In genomic region chr16:95766181-95766580, GRCm38 (mm10) we compare ENCODE assay signal across 32 mouse cellular contexts.
A peak's percentile ranks its signal among the peaks of the same experiment; 100 is the strongest.
DNase-seq lines count a peak whose midpoint lies in the region; ATAC-seq and TF ChIP-seq lines count a peak whose summit lies in the region.
"Had no signal": no experiment of that assay in that cellular context is flagged by ENCODE, and none has a peak within 500 bp of the region (broad histone marks: within the 10 kb centered on the region; RNA-seq: fewer than 3 reads in every experiment).

No protein-coding gene starts in this region.

- no peaks in the 10 kb centered on the region for H3K27me3 ChIP-seq in hindbrain, postnatal 0 days (ENCODE audit: insufficient read depth, low read length)
- H3K27me3 ChIP-seq in hindbrain, embryonic 11.5 days (ENCODE audit: control insufficient read depth, insufficient read depth, low read length): no peaks in the 10 kb centered on the region
- H3K27me3 ChIP-seq: CH12.LX; embryonic facial prominence, embryonic 12.5 days; embryonic facial prominence, embryonic 15.5 days; heart, embryonic 12.5 days; heart, embryonic 15.5 days; hindbrain, embryonic 12.5 days; hindbrain, embryonic 15.5 days had no signal

- WGBS in hindbrain, postnatal 0 days: 41% methylated on average over 3 of the region's 3 CpGs
- 76% methylated on average over 3 of the region's 3 CpGs for WGBS in hindbrain, embryonic 11.5 days

- TF ChIP-seq CTCF in hindbrain, postnatal 0 days (IDR thresholded peaks at IDR 0.05; ENCODE audit: low read depth): no peak

- H3K36me3 ChIP-seq in hindbrain, postnatal 0 days (ENCODE audit: insufficient read depth, low read length): no peaks in the 10 kb centered on the region
- H3K36me3 ChIP-seq in hindbrain, embryonic 11.5 days (ENCODE audit: control insufficient read depth, insufficient read depth, low read length): no peaks in the 10 kb centered on the region
- no peaks in the 10 kb centered on the region for H3K36me3 ChIP-seq in ES-E14 (ENCODE audit: control insufficient read depth, insufficient read depth, low read length, poor library complexity, severe bottlenecking)
- H3K36me3 ChIP-seq: embryonic facial prominence, embryonic 12.5 days; embryonic facial prominence, embryonic 15.5 days; G1E; heart, embryonic 12.5 days; heart, embryonic 15.5 days; hindbrain, embryonic 12.5 days; hindbrain, embryonic 15.5 days had no signal

- no peak overlapping the region for H3K4me2 ChIP-seq in hindbrain, postnatal 0 days (ENCODE audit: low read depth, low read length)
- no peak overlapping the region for H3K4me2 ChIP-seq in hindbrain, embryonic 11.5 days (replicated peaks; ENCODE audit: low read depth, low read length)
- H3K4me2 ChIP-seq: embryonic facial prominence, embryonic 12.5 days; embryonic facial prominence, embryonic 15.5 days; heart, embryonic 12.5 days; heart, embryonic 15.5 days; hindbrain, embryonic 12.5 days; hindbrain, embryonic 15.5 days had no signal

- no peak overlapping the region for H3K27ac ChIP-seq in hindbrain, postnatal 0 days
- no peak overlapping the region for H3K27ac ChIP-seq in hindbrain, embryonic 11.5 days (ENCODE audit: low read depth, low read length)
- peak overlapping the region; percentile 84 for H3K27ac ChIP-seq in ES-E14 (ENCODE audit: insufficient read depth, low read depth, low read length, poor library complexity, severe bottlenecking)
- H3K27ac ChIP-seq: embryonic facial prominence, embryonic 12.5 days; embryonic facial prominence, embryonic 15.5 days; gastrocnemius, adult 2 months; heart, embryonic 15.5 days; hindbrain, embryonic 12.5 days; hindbrain, embryonic 15.5 days had no signal

- peak; percentile 46; the same call in 1 of the 2 replicates for ATAC-seq in hindbrain, postnatal 0 days
- no peak for ATAC-seq in hindbrain, embryonic 11.5 days (ENCODE audit: low FRiP score)
- ATAC-seq: activated CD4-positive, CD25-positive, alpha-beta regulatory T cell, adult 4 months; forebrain, embryonic 14.5 days; forebrain, postnatal 0 days; inflammation-experienced regulatory T-cells, adult 6 months; intestine, embryonic 16.5 days had no signal

- DNase-seq in cerebellum, postnatal 10 days: peak; percentile 63 to 67
- no peak for DNase-seq in cerebellum, adult 9-11 months
- peak; percentile 53 for DNase-seq in hindbrain, postnatal 0 days (ENCODE audit: low spot score)
- no peak for DNase-seq in hindbrain, embryonic 11.5 days (ENCODE audit: low spot score)
- peak; percentile 67 for DNase-seq in 3T3-L1 (ENCODE audit: low read depth, low spot score)
- DNase-seq in ES-E14 (ENCODE audit: low read depth, low spot score): no peak
- no peak for DNase-seq in urinary bladder, postnatal 10 days (ENCODE audit: low spot score)
- no peak for DNase-seq in adrenal gland, postnatal 36 days
- DNase-seq: adrenal gland, adult 8-10 months; adrenal gland, postnatal 25 days; B cell, adult 2 months; cerebellum, adult 18-20 months; cerebellum, adult 9-10 months; forebrain, postnatal 0 days; gastrocnemius, adult 2 months; gastrocnemius, postnatal 14 days; heart, adult 11 months; heart, postnatal 10 days; heart, postnatal 36 days; kidney, adult 18-20 months had no signal

- H3K4me3 ChIP-seq in hindbrain, postnatal 0 days (ENCODE audit: low read length): no peak overlapping the region
- no peak overlapping the region for H3K4me3 ChIP-seq in hindbrain, embryonic 11.5 days (ENCODE audit: low read depth, low read length)
- H3K4me3 ChIP-seq in ES-E14 (ENCODE audit: insufficient read depth in 1 of 2, low read depth in 1 of 2, low read length in 2 of 2, poor library complexity in 1 of 2, severe bottlenecking in 1 of 2): no peak overlapping the region
- H3K4me3 ChIP-seq: embryonic facial prominence, embryonic 12.5 days; embryonic facial prominence, embryonic 15.5 days; gastrocnemius, adult 2 months; heart, embryonic 12.5 days; heart, embryonic 15.5 days; hindbrain, embryonic 12.5 days; hindbrain, embryonic 15.5 days had no signal

- no peak overlapping the region for H3K9ac ChIP-seq in hindbrain, postnatal 0 days (replicated peaks; ENCODE audit: low read length)
- no peak overlapping the region for H3K9ac ChIP-seq in hindbrain, embryonic 11.5 days (ENCODE audit: low read depth, low read length)
- no peak overlapping the region for H3K9ac ChIP-seq in ES-E14 (ENCODE audit: insufficient read depth, low read depth, low read length, poor library complexity, severe bottlenecking)
- H3K9ac ChIP-seq: embryonic facial prominence, embryonic 12.5 days; embryonic facial prominence, embryonic 15.5 days; forebrain, postnatal 0 days; heart, embryonic 12.5 days; heart, embryonic 15.5 days; hindbrain, embryonic 12.5 days; hindbrain, embryonic 15.5 days had no signal

- no peaks in the 10 kb centered on the region for H3K9me3 ChIP-seq in hindbrain, postnatal 0 days (ENCODE audit: low read length)
- H3K9me3 ChIP-seq in hindbrain, embryonic 11.5 days (ENCODE audit: control insufficient read depth, low read length): no peaks in the 10 kb centered on the region
- H3K9me3 ChIP-seq in ES-E14 (ENCODE audit: control insufficient read depth, insufficient read depth, low read depth, low read length): no peaks in the 10 kb centered on the region
- H3K9me3 ChIP-seq: embryonic facial prominence, embryonic 12.5 days; embryonic facial prominence, embryonic 15.5 days; G1E; heart, embryonic 12.5 days; heart, embryonic 15.5 days; hindbrain, embryonic 12.5 days; hindbrain, embryonic 15.5 days had no signal

- H3K4me1 ChIP-seq in hindbrain, postnatal 0 days (ENCODE audit: insufficient read depth, low read length): 0 out of 2 replicates have a peak, but pooled peaks cover 11% of the 10 kb centered on the region
- H3K4me1 ChIP-seq in hindbrain, embryonic 11.5 days (replicated peaks; ENCODE audit: control insufficient read depth, insufficient read depth, low read length): no peaks in the 10 kb centered on the region
- H3K4me1 ChIP-seq in ES-E14 (ENCODE audit: control insufficient read depth in 2 of 2, insufficient read depth in 2 of 2, low read length in 2 of 2, poor library complexity in 1 of 2): peaks cover 12 to 42% of the 10 kb centered on the region in 2 experiments
- H3K4me1 ChIP-seq: hindbrain, embryonic 12.5 days had no signal

- in situ Hi-C loops in ES-E14 (cut with MboI; ENCODE audit: low sequenced_read_pairs in 2 of 2, unreplicated experiment in 2 of 2): no loop called here

TF ChIP-seq in ES-E14, 5 proteins besides CTCF, POLR2A, EP300 and RAD21:
- no peak for TF ChIP-seq HCFC1 (IDR thresholded peaks at IDR 0.05; ENCODE audit: borderline replicate concordance, insufficient read depth, low read length)
- no peak for TF ChIP-seq ZC3H11A (IDR thresholded peaks at IDR 0.05; ENCODE audit: borderline replicate concordance, low read depth, low read length)
- no peak for TF ChIP-seq MAFK (IDR thresholded peaks at IDR 0.05; ENCODE audit: insufficient read depth, low read depth, low read length)
- TF ChIP-seq CHD2 (IDR thresholded peaks at IDR 0.05; ENCODE audit: low read depth, low read length): no peak
- no peak for TF ChIP-seq ZNF384 (IDR thresholded peaks at IDR 0.05; ENCODE audit: low read depth, low read length)

Comparison
In these comparisons a context has a peak if more than half of its experiments do, and no peak if none do; other contexts are left out.
1. DNase-seq: peak in cerebellum, postnatal 10 days (2 of 2), hindbrain, postnatal 0 days (single experiment) and 3T3-L1 (single experiment); none in cerebellum, adult 9-11 months (single experiment), hindbrain, embryonic 11.5 days (single experiment), ES-E14 (single experiment), urinary bladder, postnatal 10 days (single experiment) and adrenal gland, postnatal 36 days (0 of 2).